Mouse (Mus musculus): ENCODE results near the gene Lysmd3. TPM values are rescaled to one million over a fixed set of nuclear protein-coding genes. Genes with fewer than 3 reads are reported as not detected.

Lysmd3 gene
- total RNA-seq (2023) = 44.0 TPM

GRCm38 (mm10) chr13:81657351-81658052 lies at the start of gene Lysmd3:
Gene Lysmd3 (plus strand): TSS chr13:81657663.

GRCm38 (mm10) chr13:81632720-81633415 lies 24.6 kb upstream of the Lysmd3 start, which contains the start of gene Adgrv1:
Gene Adgrv1 (minus strand): TSS chr13:81633154.

GRCm38 (mm10) chr13:81710775-81711545 lies 53.5 kb downstream of the Lysmd3 start, which contains the start of the genes Polr3g and Mblac2:
Gene Polr3g (minus strand): TSS chr13:81711013.
Gene Mblac2 (plus strand): TSS chr13:81711341.

Other genes with a start within 250 kb of the Lysmd3 start
- gene Adgrv1, start 24.5 kb upstream of the Lysmd3 start, total RNA-seq (2023) = not detected
- gene Polr3g, start 53.4 kb downstream of the Lysmd3 start, total RNA-seq (2023) = 7.3 TPM
- 6.8 TPM for gene Mblac2, start 53.7 kb downstream of the Lysmd3 start, total RNA-seq (2023)
- 87.3 TPM for gene Cetn3, start 125.4 kb downstream of the Lysmd3 start, total RNA-seq (2023)

Data from CD4-positive naive resting alpha-beta T cell, adult 57 days (primary cell).